Mouse (Mus musculus): ENCODE results near the gene Pdcd1lg2.

Gene Pdcd1lg2

GRCm38 (mm10) chr19:29469686-29470254, 59.1 kb downstream of the Pdcd1lg2 start:
- ATAC-seq (ENCODE audit: low TSS enrichment), result no peak

GRCm38 (mm10) chr19:29470652-29471051, 59.9 kb downstream of the Pdcd1lg2 start:
- 0 out of 2 replicates have a peak, but pooled peaks have one; percentile 41 for ATAC-seq (ENCODE audit: low TSS enrichment)

- ATAC-seq (ENCODE audit: low TSS enrichment), result no peak
Observed at GRCm38 (mm10) chr19:29472424-29472823, 61.7 kb downstream of the Pdcd1lg2 start.

GRCm38 (mm10) chr19:29472946-29473345, 62.2 kb downstream of the Pdcd1lg2 start:
- no peak for ATAC-seq (ENCODE audit: low TSS enrichment)

- ATAC-seq (ENCODE audit: low TSS enrichment), result no peak
Observed at GRCm38 (mm10) chr19:29474803-29475202, 64.1 kb downstream of the Pdcd1lg2 start.

GRCm38 (mm10) chr19:29475210-29475620, 64.5 kb downstream of the Pdcd1lg2 start:
- ATAC-seq (ENCODE audit: low TSS enrichment), result no peak

GRCm38 (mm10) chr19:29478598-29478997, 67.9 kb downstream of the Pdcd1lg2 start:
- no peak for ATAC-seq (ENCODE audit: low TSS enrichment)

- ATAC-seq (ENCODE audit: low TSS enrichment), result no peak
Observed at GRCm38 (mm10) chr19:29481578-29481977, 70.9 kb downstream of the Pdcd1lg2 start.

- no peak for ATAC-seq (ENCODE audit: low TSS enrichment)
Observed at GRCm38 (mm10) chr19:29482148-29482547, 71.4 kb downstream of the Pdcd1lg2 start.

GRCm38 (mm10) chr19:29482637-29483036, 71.9 kb downstream of the Pdcd1lg2 start:
- no peak for ATAC-seq (ENCODE audit: low TSS enrichment)

- no peak for ATAC-seq (ENCODE audit: low TSS enrichment)
Observed at GRCm38 (mm10) chr19:29483386-29483785, 72.7 kb downstream of the Pdcd1lg2 start.

GRCm38 (mm10) chr19:29484537-29484936, 73.8 kb downstream of the Pdcd1lg2 start:
- no peak for ATAC-seq (ENCODE audit: low TSS enrichment)

GRCm38 (mm10) chr19:29485257-29485948, 74.7 kb downstream of the Pdcd1lg2 start:
- peak; percentile 75 for ATAC-seq (ENCODE audit: low TSS enrichment)

- no peak for ATAC-seq (ENCODE audit: low TSS enrichment)
Observed at GRCm38 (mm10) chr19:29486545-29487206, 76.0 kb downstream of the Pdcd1lg2 start.

GRCm38 (mm10) chr19:29487326-29488072, 76.8 kb downstream of the Pdcd1lg2 start:
- no peak for ATAC-seq (ENCODE audit: low TSS enrichment)

- ATAC-seq (ENCODE audit: low TSS enrichment), result 0 out of 2 replicates have a peak, but pooled peaks have one; percentile 3
Observed at GRCm38 (mm10) chr19:29488073-29488390, 77.3 kb downstream of the Pdcd1lg2 start.

GRCm38 (mm10) chr19:29488420-29488819, 77.7 kb downstream of the Pdcd1lg2 start:
- ATAC-seq (ENCODE audit: low TSS enrichment), result 0 out of 2 replicates have a peak, but pooled peaks have one; percentile 11

- ATAC-seq (ENCODE audit: low TSS enrichment), result no peak
Observed at GRCm38 (mm10) chr19:29489785-29490284, 79.1 kb downstream of the Pdcd1lg2 start.

GRCm38 (mm10) chr19:29491467-29491866, 80.7 kb downstream of the Pdcd1lg2 start:
- no peak for ATAC-seq (ENCODE audit: low TSS enrichment)

GRCm38 (mm10) chr19:29494454-29494853, 83.7 kb downstream of the Pdcd1lg2 start:
- ATAC-seq (ENCODE audit: low TSS enrichment), result no peak

GRCm38 (mm10) chr19:29496001-29496597, 85.4 kb downstream of the Pdcd1lg2 start:
- ATAC-seq (ENCODE audit: low TSS enrichment), result no peak

Data from frontal cortex, adult (tissue).